Mouse (Mus musculus) C2C12 (cell line): Measurements from ENCODE around the gene Myrf.

ENCODE experiments used
- CEBPB ChIP-seq: IDR thresholded peaks from one replicate; pipeline ENCODE4 v1.6.1; 2011; ENCODE audit warnings: low read depth, mild to moderate bottlenecking, control low read depth, moderate library complexity
- CTCF ChIP-seq: IDR thresholded peaks from one replicate; pipeline ENCODE4 v1.5.1; 2011; ENCODE audit not compliant: control insufficient read depth, insufficient read depth, insufficient read length
- MAX ChIP-seq: IDR thresholded peaks from one replicate; pipeline ENCODE4 v1.6.1; 2011; ENCODE audit warnings: mild to moderate bottlenecking, control low read depth
- USF1 ChIP-seq: IDR thresholded peaks from one replicate; pipeline ENCODE4 v1.6.1; 2011; ENCODE audit warnings: low read depth, mild to moderate bottlenecking, control low read depth, moderate library complexity

- TF ChIP-seq USF1, result no peak
- TF ChIP-seq CTCF, result no peak
- no peak for TF ChIP-seq MAX
- TF ChIP-seq CEBPB, result no peak
Observed at GRCm38 (mm10) chr19:10242916-10243315, 2.4 kb upstream of the Myrf start.
